Mouse (Mus musculus) heart, adult 2 months (tissue): ENCODE measurements around the gene Cdrt4.

ENCODE experiments used
- CTCF ChIP-seq: fragments of 200-600 bp; IDR thresholded peaks from 2 replicates; pipeline ENCODE4 v1.8.1; 2022; ENCODE audit warnings: antibody characterized with exemption, mild to moderate bottlenecking, moderate library complexity
- EP300 ChIP-seq: fragments of 200-500 bp; IDR thresholded peaks from 2 replicates; pipeline ENCODE4 v1.6.1; 2011; ENCODE audit warnings: low read depth, low read length, control low read depth; ENCODE audit not compliant: insufficient read depth

- TF ChIP-seq CTCF (no peak), EP300 (no peak)
These were observed 39.2 kb downstream of the Cdrt4 start for GRCm38 (mm10) chr11:62990150-62990685.
